Mouse (Mus musculus) gastrocnemius, adult 2 months (tissue): ENCODE results near the gene Lasp1. TPM values are rescaled to one million over a fixed set of nuclear protein-coding genes. Genes with fewer than 3 reads are reported as not detected.
"Not testable (repeated sequence)": the region's sequence is repeated elsewhere in the genome, so short reads cannot be mapped to it uniquely, and the experiment has no call there.

Source experiments
- DNase-seq: peaks from one replicate; pipeline ENCODE4 v3.0.0; 2022
- H3K27ac ChIP-seq: fragments of 200-600 bp; 2 replicates; pipeline ENCODE4 v1.8.1; 2022; ENCODE audit warnings: mild to moderate bottlenecking
- H3K4me3 ChIP-seq: fragments of 200-600 bp; 2 replicates; pipeline ENCODE4 v1.8.1; 2022; ENCODE audit warnings: mild to moderate bottlenecking, moderate library complexity
- CTCF ChIP-seq: fragments of 200-600 bp; IDR thresholded peaks from 2 replicates; pipeline ENCODE4 v1.8.1; 2022; ENCODE audit warnings: antibody characterized with exemption, mild to moderate bottlenecking, moderate library complexity
- intact Hi-C: fragments of 180-260 bp; cut with DNase I; formaldehyde crosslinking; loops from one replicate; pipeline ENCODE4 v1.15.1; 2025
- total RNA-seq, 2 experiments: library from RNA; stranded (reverse); gene quantifications; 2 replicates each; pipeline ENCODE4 v1.2.3; 2021

The Lasp1 gene
- total RNA-seq, 2 experiments from 2014 or later = 10.0 to 16.8 TPM

DNA sequence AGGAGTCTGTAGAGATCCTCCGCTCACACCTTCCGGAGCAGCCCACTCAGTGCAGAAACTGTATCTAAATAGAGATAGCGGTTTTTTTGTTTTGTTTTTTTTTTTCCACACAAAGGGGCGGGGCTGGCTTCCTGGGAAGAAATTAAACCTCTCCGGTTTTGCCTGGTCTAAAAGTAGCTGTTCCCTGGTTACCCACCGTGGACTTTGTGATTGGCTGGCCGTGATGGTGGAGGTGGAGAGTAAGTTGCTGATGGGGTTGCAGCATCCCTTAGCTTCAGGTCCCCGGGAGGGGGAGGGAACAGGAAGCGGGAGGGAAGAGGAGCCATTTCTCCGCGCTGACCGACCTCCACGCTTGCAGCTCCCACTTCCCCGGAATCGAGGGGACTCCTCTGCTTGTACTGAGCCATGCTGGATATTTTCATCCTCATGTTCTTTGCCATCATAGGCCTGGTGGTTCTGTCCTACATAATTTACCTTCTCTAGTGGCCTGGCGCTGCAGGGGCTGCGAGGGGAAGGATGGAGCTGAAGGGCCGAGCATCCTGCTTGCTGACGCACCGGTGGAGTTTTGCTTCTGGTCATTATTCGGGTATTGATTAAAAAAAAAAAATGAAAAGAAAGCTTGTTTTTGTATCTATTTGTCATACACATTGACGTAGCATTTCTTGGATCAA, 42.3 kb downstream of the Lasp1 start:
- Histone ChIP-seq H3K27ac (peak overlapping the region; percentile 81), H3K4me3 (peak overlapping the region; percentile 70)
- no peak for TF ChIP-seq CTCF
- intact Hi-C loops = loop anchor here (5.0 kb wide), 1 partner anchor 44 kb away; the partner anchor contains the start of gene Lasp1
- DNase-seq = peak; percentile 78

DNA sequence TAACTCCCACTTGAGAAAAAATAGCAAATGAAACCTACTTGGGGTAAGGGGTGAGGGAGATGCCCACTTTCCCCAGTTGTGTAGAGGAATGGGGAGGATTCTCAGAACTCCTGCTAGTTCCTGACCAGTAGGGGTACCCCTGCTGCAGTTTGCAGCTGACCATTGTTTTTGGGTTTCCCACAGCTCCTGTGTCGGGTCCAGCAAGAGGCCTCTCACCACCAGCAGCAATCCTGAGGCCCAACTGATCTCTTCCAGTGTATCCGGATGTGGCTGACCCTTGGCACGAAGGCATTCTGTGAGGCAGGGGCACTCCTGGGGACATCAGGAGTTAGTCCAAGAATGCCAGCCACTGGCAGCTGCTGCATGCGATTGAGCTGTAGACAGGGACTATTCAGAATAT, 43.2 kb downstream of the Lasp1 start:
- TF ChIP-seq CTCF = no peak
- Histone ChIP-seq H3K4me3 (no peak overlapping the region), H3K27ac (no peak overlapping the region)
- intact Hi-C loops = loop anchor here (5.0 kb wide), 1 partner anchor 45 kb away; the partner anchor contains the start of gene Lasp1
- no peak for DNase-seq

DNA sequence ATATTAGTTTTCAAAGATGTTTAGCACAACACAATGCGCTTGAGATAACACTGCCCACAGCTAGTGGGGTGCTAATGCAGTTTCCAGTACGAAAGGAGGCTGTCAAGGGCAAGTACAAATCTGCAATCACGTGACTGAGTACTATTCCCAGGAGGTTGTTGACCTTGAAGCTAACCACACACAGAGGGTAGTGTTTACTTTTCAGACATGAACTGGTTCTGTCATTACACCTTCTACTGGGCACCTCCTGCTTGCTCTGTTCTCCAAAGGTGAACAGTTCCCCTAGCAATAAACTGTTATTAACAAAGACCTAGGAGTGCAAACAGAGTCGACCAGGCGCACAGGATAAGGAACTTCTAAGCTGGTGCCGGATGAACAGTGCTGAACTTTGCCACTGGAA, 51.6 kb downstream of the Lasp1 start:
- no peak for TF ChIP-seq CTCF
- DNase-seq = no peak
- intact Hi-C loops = no loop called here
- H3K27ac ChIP-seq = no peak overlapping the region
- H3K4me3 ChIP-seq = no peak overlapping the region

DNA sequence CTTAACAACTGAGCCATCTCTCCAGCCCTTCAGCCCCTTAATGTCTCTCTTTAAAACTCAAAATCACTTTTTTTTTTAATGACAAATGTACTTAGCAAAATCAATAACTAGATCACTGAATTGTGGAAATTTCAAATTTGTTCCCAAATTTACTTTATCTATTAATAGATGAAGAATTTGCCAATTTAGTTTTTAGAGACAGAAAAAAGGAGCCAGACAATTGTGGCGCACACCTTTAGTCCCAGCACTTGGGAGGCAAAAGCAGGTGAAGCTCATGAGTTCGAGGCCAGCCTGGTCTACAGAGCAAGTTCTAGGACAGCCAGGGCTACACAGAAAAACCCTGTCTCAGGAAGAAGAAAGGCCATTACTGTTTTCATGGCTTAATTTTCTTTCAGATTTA, 52.8 kb downstream of the Lasp1 start:
- intact Hi-C loops = no loop called here
- DNase-seq = no peak
- H3K27ac ChIP-seq = no peak overlapping the region
- H3K4me3 ChIP-seq = no peak overlapping the region
- TF ChIP-seq CTCF = no peak

DNA sequence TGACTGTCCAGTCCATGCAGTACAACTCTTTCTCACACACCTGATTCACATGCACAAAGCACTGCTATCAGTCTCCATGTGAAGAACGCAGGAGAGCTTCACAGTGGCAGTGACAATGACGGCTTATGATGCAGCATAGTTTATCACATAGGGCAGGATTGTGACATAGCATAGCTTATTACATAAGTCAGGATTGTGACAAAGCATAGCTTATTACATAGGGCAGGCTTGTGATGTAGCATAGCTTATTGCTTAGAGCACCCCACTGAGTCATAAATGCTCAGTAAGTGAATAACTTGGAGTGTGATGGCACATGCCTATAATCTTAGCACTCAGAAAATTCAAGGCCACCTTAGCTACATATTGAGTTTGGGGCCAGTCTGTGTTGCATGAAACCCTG, 56.7 kb downstream of the Lasp1 start:
- no peak for DNase-seq
- no peak overlapping the region for H3K27ac ChIP-seq
- intact Hi-C loops = no loop called here
- no peak for TF ChIP-seq CTCF
- H3K4me3 ChIP-seq = no peak overlapping the region

DNA sequence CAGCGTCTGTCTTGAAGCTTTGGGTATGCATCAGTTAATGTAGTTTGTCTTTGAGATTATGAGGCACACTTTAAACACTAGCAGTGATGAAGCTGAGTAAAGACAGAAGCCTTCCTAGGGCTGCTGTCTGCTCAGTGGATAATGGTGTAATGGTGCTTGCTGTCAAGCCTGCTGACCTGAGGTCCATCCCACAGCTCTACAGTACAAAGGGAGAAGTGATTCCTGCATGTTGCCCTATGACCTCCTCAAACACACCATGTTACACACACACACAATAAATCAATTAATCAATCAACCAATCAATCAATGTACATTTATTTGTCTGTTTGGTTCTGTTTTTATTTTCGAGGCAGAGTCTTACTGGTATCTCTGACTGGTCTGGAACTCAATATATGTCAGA, 63.3 kb downstream of the Lasp1 start:
- Histone ChIP-seq H3K27ac (no peak overlapping the region), H3K4me3 (no peak overlapping the region)
- DNase-seq = no peak
- TF ChIP-seq CTCF = no peak
- intact Hi-C loops = no loop called here

DNA sequence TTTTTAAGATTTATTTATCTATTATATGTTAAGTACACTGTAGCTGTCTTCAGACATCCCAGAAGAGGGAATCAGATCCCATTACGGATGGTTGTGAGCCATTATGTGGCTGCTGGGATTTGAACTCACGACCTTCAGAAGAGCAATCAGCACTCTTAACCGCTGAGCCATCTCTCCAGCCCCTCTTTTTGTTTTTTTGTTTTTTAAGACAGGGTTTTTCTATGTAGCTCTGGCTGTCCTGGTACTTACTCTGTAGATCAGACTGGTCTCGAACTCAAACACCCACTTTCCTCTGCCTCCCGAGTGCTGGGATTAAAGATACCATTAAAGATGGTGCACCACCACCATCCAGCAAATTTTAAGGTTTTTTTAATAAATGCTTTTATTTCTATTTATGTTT, 66.6 kb downstream of the Lasp1 start:
- DNase-seq = no peak
- Histone ChIP-seq H3K4me3 (no peak overlapping the region), H3K27ac (no peak overlapping the region)
- intact Hi-C loops = no loop called here
- TF ChIP-seq CTCF = no peak

DNA sequence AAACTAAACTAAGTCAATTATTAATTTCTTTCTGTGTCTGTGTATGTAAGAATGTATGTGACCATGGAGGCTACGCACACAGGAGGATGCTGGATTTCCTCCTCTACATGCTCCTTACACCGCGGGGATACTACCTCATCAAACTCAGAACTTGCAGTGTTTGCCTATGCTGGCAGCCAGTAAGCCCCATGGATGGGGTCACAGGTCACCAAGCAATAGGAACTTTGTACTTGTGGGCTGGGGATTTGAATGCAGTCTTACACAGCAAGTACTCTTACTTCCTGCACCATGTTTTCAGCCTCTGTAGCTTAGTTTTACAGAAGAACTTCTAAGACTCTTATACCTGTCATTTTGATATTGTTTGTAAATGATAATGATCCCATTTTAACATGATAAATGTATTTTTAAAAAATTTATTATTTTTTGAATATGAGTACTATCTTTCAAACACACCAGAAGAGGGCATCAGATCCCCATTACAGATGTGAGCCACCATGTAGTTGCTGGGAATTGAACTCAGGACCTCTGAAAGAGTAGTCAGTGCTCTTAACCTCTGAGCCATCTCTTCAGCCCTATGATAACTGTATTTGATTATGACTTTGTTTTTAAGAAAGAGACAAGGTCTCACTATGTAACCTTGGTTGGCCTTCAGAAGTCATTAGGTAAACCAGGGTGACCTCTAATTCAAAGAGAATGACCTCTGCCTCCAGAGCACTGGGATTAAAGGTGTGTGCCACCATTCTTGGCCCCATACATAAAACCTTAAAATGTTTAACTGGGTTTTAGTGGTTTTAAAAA, 67.5 kb downstream of the Lasp1 start:
- Histone ChIP-seq H3K4me3 (no peak overlapping the region), H3K27ac (no peak overlapping the region)
- intact Hi-C loops = no loop called here
- no peak for TF ChIP-seq CTCF
- no peak for DNase-seq

DNA sequence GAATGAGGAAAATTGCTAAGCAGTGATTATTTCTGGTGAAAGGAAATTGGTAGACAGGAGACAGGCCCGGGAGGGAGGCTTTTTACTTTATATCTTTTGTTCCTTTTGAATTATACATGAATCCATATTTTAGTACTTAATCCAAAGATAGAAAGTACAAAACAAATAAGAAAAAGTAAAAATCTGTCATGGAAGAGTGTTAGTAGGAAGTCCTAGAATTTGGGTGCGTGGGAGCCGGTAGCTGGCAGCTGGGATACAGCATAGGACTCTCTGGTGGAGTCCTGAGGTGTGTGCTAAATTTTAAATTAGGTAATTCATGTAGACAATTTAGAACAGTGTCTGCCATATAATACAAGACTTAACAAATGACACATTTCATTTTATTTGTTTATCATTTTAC, 68.8 kb downstream of the Lasp1 start:
- intact Hi-C loops = no loop called here
- no peak for DNase-seq
- Histone ChIP-seq H3K4me3 (no peak overlapping the region), H3K27ac (no peak overlapping the region)
- TF ChIP-seq CTCF = no peak

DNA sequence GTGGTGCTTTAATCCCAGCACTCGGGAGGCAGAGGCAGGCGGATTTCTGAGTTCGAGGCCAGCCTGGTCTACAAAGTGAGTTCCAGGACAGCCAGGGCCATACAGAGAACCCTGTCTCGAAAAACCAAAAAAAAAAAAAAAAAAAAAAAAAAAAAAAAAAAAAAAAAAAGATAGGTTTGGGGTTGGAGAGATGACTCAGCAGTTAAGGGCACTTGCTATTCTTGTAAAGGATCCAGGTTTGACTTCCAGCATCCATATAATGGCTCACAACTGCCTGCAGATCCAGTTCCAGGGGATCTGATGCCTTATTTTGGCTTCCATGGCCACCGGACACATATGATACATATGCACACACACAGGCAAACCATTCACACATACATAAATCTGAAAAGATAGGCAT, 73.6 kb downstream of the Lasp1 start:
- H3K27ac ChIP-seq, DNase-seq, intact Hi-C loops, H3K4me3 ChIP-seq: not testable (repeated sequence)

DNA sequence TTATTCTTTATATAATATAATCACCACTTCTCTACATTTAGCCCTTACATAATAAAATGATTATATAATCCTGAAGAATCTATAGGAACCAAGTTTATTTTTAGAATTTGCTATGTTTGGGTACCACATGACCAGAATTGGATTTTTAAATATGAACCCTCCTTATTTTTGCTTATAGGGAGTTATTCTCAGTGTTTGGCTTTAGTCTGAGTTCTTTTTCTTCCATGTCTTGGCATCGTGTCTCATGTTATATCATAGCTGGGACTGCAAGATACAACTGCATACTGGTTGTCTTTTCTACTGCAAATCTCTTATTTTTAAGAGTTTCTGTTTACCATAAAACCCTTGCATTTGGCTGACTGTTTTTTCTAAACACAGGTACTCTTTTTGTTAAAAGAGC, 75.6 kb downstream of the Lasp1 start:
- no peak for DNase-seq
- no peak for TF ChIP-seq CTCF
- intact Hi-C loops = no loop called here
- no peak overlapping the region for H3K4me3 ChIP-seq
- no peak overlapping the region for H3K27ac ChIP-seq

DNA sequence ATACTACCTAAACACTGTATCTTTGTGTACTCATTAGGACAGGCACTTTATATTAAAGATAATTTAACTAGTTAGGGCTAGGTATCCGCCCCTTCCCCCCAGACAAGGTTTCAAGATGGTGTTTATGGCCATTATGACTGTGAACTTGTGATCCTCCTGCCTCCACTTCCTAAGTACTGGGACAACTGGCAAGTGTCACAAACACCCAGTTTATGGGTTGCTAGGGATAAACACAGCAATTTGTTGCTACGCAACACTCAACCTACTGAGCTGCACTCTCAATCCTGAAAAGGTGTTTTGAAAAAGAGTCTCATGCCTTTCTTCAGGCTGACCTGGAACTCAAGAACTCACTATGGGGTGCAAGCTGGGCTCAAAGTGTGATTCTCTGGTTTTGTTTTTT, 78.5 kb downstream of the Lasp1 start:
- Histone ChIP-seq H3K27ac (no peak overlapping the region), H3K4me3 (no peak overlapping the region)
- intact Hi-C loops = no loop called here
- DNase-seq = no peak
- no peak for TF ChIP-seq CTCF

DNA sequence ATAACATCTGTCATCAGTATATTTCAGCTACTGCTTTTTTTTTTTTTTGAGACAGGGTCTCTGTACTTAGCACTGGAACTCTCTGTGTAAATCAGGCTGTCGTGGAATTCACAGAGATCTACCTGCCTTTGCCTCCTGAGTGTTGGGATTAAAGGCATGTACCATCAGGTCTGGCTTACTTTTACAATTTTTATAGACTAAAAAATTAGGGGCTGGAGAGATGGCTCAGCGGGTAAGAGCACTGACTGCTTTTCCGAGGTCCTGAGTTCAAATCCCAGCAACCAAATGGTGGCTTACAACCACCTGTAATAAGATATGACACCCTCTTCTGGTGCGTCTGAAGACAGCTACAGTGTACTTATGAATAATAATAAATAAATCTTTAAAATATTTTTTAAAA, 81.6 kb downstream of the Lasp1 start:
- no peak for DNase-seq
- H3K4me3 ChIP-seq = no peak overlapping the region
- no peak for TF ChIP-seq CTCF
- intact Hi-C loops = no loop called here
- no peak overlapping the region for H3K27ac ChIP-seq

DNA sequence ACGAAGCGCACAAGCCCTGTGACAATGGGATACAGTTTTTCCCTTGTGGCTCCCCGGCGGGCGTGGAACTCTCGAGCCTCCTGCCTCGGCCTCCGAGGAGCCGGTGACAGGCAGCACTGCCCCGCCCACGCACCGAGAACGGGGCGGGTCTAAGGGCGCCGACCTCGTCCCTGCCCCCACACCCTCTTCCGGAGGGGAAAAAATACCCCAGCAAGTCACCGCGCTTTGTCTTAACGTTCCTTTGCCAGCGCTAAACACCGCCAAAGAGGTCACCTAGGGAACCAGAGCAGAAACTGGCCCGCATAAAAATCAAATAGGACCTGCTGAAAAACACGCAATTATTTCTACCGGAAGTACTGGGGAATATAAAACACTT, 84.7 kb downstream of the Lasp1 start:
- H3K27ac ChIP-seq = peak overlapping the region; percentile 87
- intact Hi-C loops = loop anchor here (2.0 kb wide), 1 partner anchor 91 kb away; no protein-coding TSS in a partner anchor
- TF ChIP-seq CTCF = no peak
- DNase-seq = peak; percentile 78
- peak overlapping the region; percentile 87 for H3K4me3 ChIP-seq
